Mouse (Mus musculus): ENCODE data around the gene Mdfi. TPM values are rescaled to one million over a fixed set of nuclear protein-coding genes. Genes with fewer than 3 reads are reported as not detected.
A peak's percentile ranks its signal among the peaks of the same experiment; 100 is the strongest.

Gene Mdfi
- 2.8 and 4.4 TPM in 2 replicates for polyA plus RNA-seq (2015; fragmentation: Nextera tagmentation; extraction: Ambion mirVana)

DNA sequence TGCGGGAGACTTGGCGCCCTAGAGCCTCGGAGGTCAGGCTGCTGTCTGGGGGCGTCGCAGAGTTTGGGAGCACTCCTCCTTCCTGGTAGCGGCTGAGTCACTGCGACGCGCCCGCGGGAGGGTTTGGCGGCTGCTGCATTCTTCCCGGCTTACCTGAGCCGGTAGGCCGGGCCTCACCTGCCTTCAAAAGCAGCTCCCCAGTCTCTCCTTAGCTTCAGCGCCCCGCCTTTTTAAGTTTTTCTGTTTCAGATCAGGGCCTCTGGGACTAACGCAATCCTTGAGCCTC lies at the start of gene Mdfi:
TSS of gene Mdfi (minus strand) at position 210 of the 286 bp plus-strand sequence.
- 2% methylated on average over 18 of the region's 18 CpGs for WGBS
- H3K9ac ChIP-seq (replicated peaks) = no peak within 1 kb of the TSS
- H3K27ac ChIP-seq = no peak within 1 kb of the TSS
- ATAC-seq = no peak
- no peaks in the 10 kb centered on the region for H3K9me3 ChIP-seq
- peaks cover 47% of the 10 kb centered on the region for H3K27me3 ChIP-seq
- peak within 1 kb of the TSS; percentile 53 for H3K4me3 ChIP-seq (replicated peaks)
- H3K36me3 ChIP-seq = no peaks in the 10 kb centered on the region
- peak within 1 kb of the TSS; percentile 95 for H3K4me2 ChIP-seq (replicated peaks)
- peaks cover 38% of the 10 kb centered on the region for H3K4me1 ChIP-seq (replicated peaks)

DNA sequence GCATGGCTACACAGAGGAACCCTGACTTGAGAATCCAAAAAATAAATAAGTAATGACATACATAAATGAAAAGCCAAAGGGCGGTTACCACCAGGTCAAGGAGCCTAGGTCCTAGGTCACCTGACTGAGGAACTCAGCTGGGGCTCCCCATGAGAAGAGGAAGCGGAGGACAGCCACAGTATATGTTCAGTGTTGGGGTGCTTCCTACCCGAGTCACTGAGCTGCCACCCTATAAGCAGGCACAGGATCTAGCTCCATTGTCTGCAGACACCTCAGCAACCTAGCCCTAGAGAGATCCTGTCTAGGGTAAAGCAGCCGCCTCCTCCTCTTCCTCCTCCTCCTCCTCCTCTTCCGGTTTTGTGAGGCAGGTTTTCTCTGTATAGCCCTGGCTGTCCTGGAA lies 48.6 kb upstream of the Mdfi start:
- no peak for ATAC-seq
- Histone ChIP-seq H3K4me1 (replicated peaks) (peaks cover 55% of the 10 kb centered on the region), H3K36me3 (peaks cover 19% of the 10 kb centered on the region), H3K27ac (no peak overlapping the region), H3K4me3 (replicated peaks) (no peak overlapping the region), H3K9me3 (no peaks in the 10 kb centered on the region), H3K27me3 (peaks cover 9% of the 10 kb centered on the region; the same call in 1 of the 2 replicates), H3K4me2 (replicated peaks) (no peak overlapping the region), H3K9ac (replicated peaks) (no peak overlapping the region)
- 82% methylated on average over 5 of the region's 5 CpGs for WGBS

DNA sequence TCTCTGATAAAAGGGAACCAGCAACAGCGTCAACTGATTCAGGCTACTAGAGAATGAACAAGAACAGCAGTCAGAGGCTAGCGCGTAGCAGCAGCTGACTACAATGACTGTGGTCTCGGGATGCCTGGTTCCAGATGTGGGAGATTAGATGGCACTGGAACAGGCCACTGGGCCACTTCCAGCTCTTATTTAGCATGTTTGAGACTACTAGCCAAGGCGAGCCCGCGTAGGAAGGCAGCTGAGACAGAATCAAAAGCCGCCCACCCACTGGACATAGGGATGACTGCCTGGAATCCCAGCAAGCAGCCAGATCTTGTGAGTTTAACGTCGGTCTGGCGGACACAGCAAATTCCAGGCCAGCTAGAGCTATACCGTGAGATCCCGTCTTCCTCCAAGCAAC lies 46.8 kb upstream of the Mdfi start:
- H3K4me1 ChIP-seq (replicated peaks) = peaks cover 55% of the 10 kb centered on the region
- peaks cover 19% of the 10 kb centered on the region for H3K36me3 ChIP-seq
- no peak overlapping the region for H3K4me3 ChIP-seq (replicated peaks)
- 55% methylated on average over 13 of the region's 13 CpGs for WGBS
- no peaks in the 10 kb centered on the region for H3K9me3 ChIP-seq
- no peak overlapping the region for H3K9ac ChIP-seq (replicated peaks)
- peaks cover 9% of the 10 kb centered on the region; the same call in 1 of the 2 replicates for H3K27me3 ChIP-seq
- ATAC-seq = no peak
- no peak overlapping the region for H3K4me2 ChIP-seq (replicated peaks)
- no peak overlapping the region; the same call in 1 of the 2 replicates for H3K27ac ChIP-seq

GRCm38 (mm10) chr17:47879207-47879606 lies 44.7 kb upstream of the Mdfi start:
- Histone ChIP-seq H3K36me3 (peaks cover 28% of the 10 kb centered on the region), H3K27me3 (peaks cover 9% of the 10 kb centered on the region; the same call in 1 of the 2 replicates), H3K9me3 (no peaks in the 10 kb centered on the region), H3K4me2 (replicated peaks) (peak overlapping the region; percentile 61), H3K9ac (replicated peaks) (peak overlapping the region; percentile 65), H3K4me1 (replicated peaks) (peaks cover 74% of the 10 kb centered on the region), H3K4me3 (replicated peaks) (peak overlapping the region; percentile 40), H3K27ac (peak overlapping the region; percentile 91; the same call in 1 of the 2 replicates)
- 17% methylated on average over 3 of the region's 3 CpGs for WGBS
- peak; percentile 21 for ATAC-seq

GRCm38 (mm10) chr17:47878378-47879089 lies 44.0 kb upstream of the Mdfi start:
- H3K9me3 ChIP-seq = no peaks in the 10 kb centered on the region
- H3K27ac ChIP-seq = peak overlapping the region; percentile 91
- H3K4me2 ChIP-seq (replicated peaks) = peak overlapping the region; percentile 61
- peaks cover 9% of the 10 kb centered on the region; the same call in 1 of the 2 replicates for H3K27me3 ChIP-seq
- peaks cover 21% of the 10 kb centered on the region for H3K36me3 ChIP-seq
- 6% methylated on average over 35 of the region's 35 CpGs for WGBS
- ATAC-seq = peak; percentile 67
- peaks cover 81% of the 10 kb centered on the region for H3K4me1 ChIP-seq (replicated peaks)
- peak overlapping the region; percentile 65 for H3K9ac ChIP-seq (replicated peaks)
- peak overlapping the region; percentile 40 for H3K4me3 ChIP-seq (replicated peaks)

- Histone ChIP-seq H3K27ac (peak overlapping the region; percentile 91), H3K4me2 (replicated peaks) (peak overlapping the region; percentile 61), H3K4me3 (replicated peaks) (peak overlapping the region; percentile 40), H3K9ac (replicated peaks) (peak overlapping the region; percentile 65), H3K4me1 (replicated peaks) (peaks cover 88% of the 10 kb centered on the region), H3K36me3 (peaks cover 21% of the 10 kb centered on the region), H3K27me3 (peaks cover 9% of the 10 kb centered on the region; the same call in 1 of the 2 replicates), H3K9me3 (no peaks in the 10 kb centered on the region)
- 24% methylated on average over 10 of the region's 10 CpGs for WGBS
- ATAC-seq = peak; percentile 32
Observed at GRCm38 (mm10) chr17:47877715-47878377, 43.4 kb upstream of the Mdfi start.

GRCm38 (mm10) chr17:47876776-47877714 lies 42.6 kb upstream of the Mdfi start:
- H3K9me3 ChIP-seq = no peaks in the 10 kb centered on the region
- peak; percentile 19; the same call in 1 of the 2 replicates for ATAC-seq
- H3K4me1 ChIP-seq (replicated peaks) = peaks cover 96% of the 10 kb centered on the region
- peak overlapping the region; percentile 91 for H3K27ac ChIP-seq
- WGBS = 11% methylated on average over 26 of the region's 26 CpGs
- peak overlapping the region; percentile 65 for H3K9ac ChIP-seq (replicated peaks)
- peak overlapping the region; percentile 61 for H3K4me2 ChIP-seq (replicated peaks)
- H3K27me3 ChIP-seq = peaks cover 9% of the 10 kb centered on the region; the same call in 1 of the 2 replicates
- peak overlapping the region; percentile 40 for H3K4me3 ChIP-seq (replicated peaks)
- H3K36me3 ChIP-seq = peaks cover 18% of the 10 kb centered on the region

DNA sequence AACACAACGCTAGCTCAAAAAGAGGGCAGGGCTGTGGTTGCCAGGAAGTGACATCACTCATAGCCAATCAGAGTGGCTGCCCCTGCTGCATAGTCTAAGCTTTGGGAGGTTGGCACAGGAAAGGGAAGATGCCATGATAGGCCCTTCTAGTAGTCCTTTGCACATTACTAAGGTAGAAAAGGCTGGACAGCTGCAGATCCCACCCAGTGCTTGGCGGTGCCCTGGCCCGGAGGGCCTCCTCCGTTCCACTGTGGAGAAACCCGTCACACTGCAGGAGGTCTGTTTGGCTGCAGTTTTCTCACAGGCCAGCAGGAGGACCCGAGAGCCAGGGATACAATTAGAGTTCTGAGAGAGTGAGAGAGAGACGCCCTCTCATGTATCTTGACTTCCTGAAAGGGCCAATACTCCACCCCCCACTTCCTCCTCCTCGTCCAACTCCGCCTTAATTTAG lies 38.9 kb upstream of the Mdfi start:
- Histone ChIP-seq H3K27me3 (no peaks in the 10 kb centered on the region), H3K9ac (replicated peaks) (no peak overlapping the region), H3K36me3 (peaks cover 44% of the 10 kb centered on the region), H3K4me2 (replicated peaks) (peak overlapping the region; percentile 27; the same call in 1 of the 2 replicates), H3K27ac (peak overlapping the region; percentile 83), H3K4me3 (replicated peaks) (peak overlapping the region; percentile 9; the same call in 1 of the 2 replicates), H3K4me1 (replicated peaks) (peaks cover 80% of the 10 kb centered on the region), H3K9me3 (no peaks in the 10 kb centered on the region)
- 13% methylated on average over 9 of the region's 9 CpGs for WGBS
- ATAC-seq = peak; percentile 13; the same call in 1 of the 2 replicates

DNA sequence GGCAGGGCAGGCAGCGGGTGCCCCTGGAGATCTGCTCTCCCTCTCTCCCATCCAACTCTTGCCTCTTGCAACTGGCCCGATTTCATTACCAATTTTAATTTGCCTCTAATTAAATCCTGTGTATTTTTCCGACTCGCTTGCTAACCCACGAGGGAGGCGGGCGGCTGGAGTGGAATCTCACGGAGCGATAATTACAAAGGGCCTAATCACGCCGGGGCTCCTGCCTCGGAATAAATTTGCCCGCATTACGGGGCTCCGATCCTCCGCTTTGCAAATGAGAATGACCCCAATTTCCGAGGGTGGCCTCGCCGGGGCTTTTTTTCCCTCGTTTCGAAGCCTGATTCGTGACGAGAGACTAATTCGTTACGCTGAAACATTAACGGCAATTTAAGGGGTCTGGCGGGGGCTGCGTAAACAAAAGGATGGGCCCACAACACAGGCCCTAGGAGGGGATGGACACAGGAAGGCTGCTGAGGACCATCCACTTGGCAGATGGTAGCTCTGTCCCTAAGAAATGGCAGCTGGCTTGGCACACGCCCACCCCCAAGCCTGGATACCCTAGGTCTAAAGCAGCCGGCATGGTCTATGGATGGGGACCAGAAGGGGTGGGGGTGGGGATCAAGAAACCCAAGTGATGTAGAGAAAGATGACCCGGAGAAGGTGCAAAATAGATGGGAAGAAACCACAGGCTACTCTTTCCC lies 38.0 kb upstream of the Mdfi start:
- peak; percentile 54 for ATAC-seq
- H3K9ac ChIP-seq (replicated peaks) = no peak overlapping the region
- no peaks in the 10 kb centered on the region for H3K27me3 ChIP-seq
- peaks cover 71% of the 10 kb centered on the region for H3K4me1 ChIP-seq (replicated peaks)
- H3K27ac ChIP-seq = peak overlapping the region; percentile 83
- H3K4me2 ChIP-seq (replicated peaks) = peak overlapping the region; percentile 11
- H3K4me3 ChIP-seq (replicated peaks) = no peak overlapping the region
- peaks cover 52% of the 10 kb centered on the region for H3K36me3 ChIP-seq
- 25% methylated on average over 31 of the region's 31 CpGs for WGBS
- no peaks in the 10 kb centered on the region for H3K9me3 ChIP-seq

GRCm38 (mm10) chr17:47869874-47870273 lies 35.4 kb upstream of the Mdfi start:
- Histone ChIP-seq H3K9me3 (no peaks in the 10 kb centered on the region), H3K4me1 (replicated peaks) (peaks cover 46% of the 10 kb centered on the region), H3K27ac (no peak overlapping the region), H3K36me3 (peaks cover 48% of the 10 kb centered on the region), H3K27me3 (no peaks in the 10 kb centered on the region), H3K4me3 (replicated peaks) (no peak overlapping the region), H3K4me2 (replicated peaks) (no peak overlapping the region), H3K9ac (replicated peaks) (no peak overlapping the region)
- ATAC-seq = no peak
- 93% methylated on average over 10 of the region's 10 CpGs for WGBS

GRCm38 (mm10) chr17:47866037-47866436 lies 31.5 kb upstream of the Mdfi start:
- WGBS = 64% methylated on average over 10 of the region's 10 CpGs
- ATAC-seq = no peak
- Histone ChIP-seq H3K4me3 (replicated peaks) (no peak overlapping the region), H3K4me2 (replicated peaks) (no peak overlapping the region), H3K36me3 (peaks cover 38% of the 10 kb centered on the region), H3K9me3 (no peaks in the 10 kb centered on the region), H3K9ac (replicated peaks) (no peak overlapping the region), H3K4me1 (replicated peaks) (peaks cover 17% of the 10 kb centered on the region), H3K27me3 (no peaks in the 10 kb centered on the region), H3K27ac (0 out of 2 replicates have a peak overlapping the region, but pooled peaks have one; percentile 17)

Measured in midbrain, embryonic 13.5 days (tissue).